Mouse (Mus musculus) heart, adult 2 months (tissue): Measurements from ENCODE around the gene Mfsd5. TPM values are rescaled to one million over a fixed set of nuclear protein-coding genes. Genes with fewer than 3 reads are reported as not detected.

Experiments
- DNase-seq, 2 experiments: peaks; one replicate each; pipeline ENCODE4 v3.0.0; 2021
- H3K27ac ChIP-seq: fragments of 200-600 bp; 2 replicates; pipeline ENCODE4 v1.8.1; 2022
- H3K27me3 ChIP-seq: fragments of 200-500 bp; 2 replicates; pipeline ENCODE4 v1.6.1; 2012; ENCODE audit warnings: mild to moderate bottlenecking, low read length, inconsistent platforms, mixed read lengths; ENCODE audit not compliant: control insufficient read depth, insufficient read depth
- H3K36me3 ChIP-seq: fragments of 200-500 bp; 2 replicates; pipeline ENCODE4 v1.6.1; 2012; ENCODE audit warnings: low read length, inconsistent platforms; ENCODE audit not compliant: control insufficient read depth, insufficient read depth
- H3K4me1 ChIP-seq: fragments of 200-500 bp; 2 replicates; pipeline ENCODE4 v1.6.1; 2011; ENCODE audit warnings: low read length; ENCODE audit not compliant: control insufficient read depth, insufficient read depth
- H3K4me3 ChIP-seq: fragments of 200-600 bp; 2 replicates; pipeline ENCODE4 v1.8.1; 2022
- H3K79me2 ChIP-seq: fragments of 200-500 bp; replicated peaks from 2 replicates; pipeline ENCODE4 v1.6.1; 2012; ENCODE audit warnings: mild to moderate bottlenecking, inconsistent platforms, low read length, moderate library complexity, mixed read lengths; ENCODE audit not compliant: control insufficient read depth, insufficient read depth
- H3K9ac ChIP-seq: fragments of 200-500 bp; 2 replicates; pipeline ENCODE4 v1.6.1; 2012; ENCODE audit warnings: low read depth, mild to moderate bottlenecking, control low read depth, inconsistent platforms, low read length, mixed read lengths
- CTCF ChIP-seq: fragments of 200-600 bp; IDR thresholded peaks from 2 replicates; pipeline ENCODE4 v1.8.1; 2022; ENCODE audit warnings: antibody characterized with exemption, mild to moderate bottlenecking, moderate library complexity
- EP300 ChIP-seq: fragments of 200-500 bp; IDR thresholded peaks from 2 replicates; pipeline ENCODE4 v1.6.1; 2011; ENCODE audit warnings: low read depth, low read length, control low read depth; ENCODE audit not compliant: insufficient read depth
- POLR2A ChIP-seq: fragments of 200-500 bp; IDR thresholded peaks from 2 replicates; pipeline ENCODE4 v1.6.1; 2011; ENCODE audit warnings: mild to moderate bottlenecking, low read depth, low read length, control low read depth; ENCODE audit not compliant: insufficient read depth
- WGBS: fragments of 180-500 bp; shearing (Covaris S2); methylation state at CpG from one replicate; pipeline ENCODE4 v1.1.7; 2018; 5-methylcytosine and 5-hydroxymethylcytosine counted together
- intact Hi-C: fragments of 180-260 bp; cut with DNase I; formaldehyde crosslinking; loops from one replicate; pipeline ENCODE4 v1.15.1; 2025
- polyA plus RNA-seq: library from polyadenylated mRNA; depleted of rRNA; stranded (reverse); fragments of >200 nt; gene quantifications from 2 replicates; pipeline ENCODE4 v1.2.3, GENCODE M21; 2012
- total RNA-seq, 2 experiments: library from RNA; stranded (reverse); gene quantifications; 2 replicates each; pipeline ENCODE4 v1.2.3; 2021

Mfsd5 gene
- total and polyA plus RNA-seq, 3 experiments = 17.0 to 37.8 (median 19.4) TPM

GRCm38 (mm10) chr15:102296368-102297006 lies 17.2 kb downstream of the Mfsd5 start:
- H3K27me3 ChIP-seq = no peaks in the 10 kb centered on the region
- intact Hi-C loops = no loop called here
- WGBS = 6% methylated on average over 24 of the region's 24 CpGs
- peak overlapping the region; percentile 80 for H3K4me3 ChIP-seq
- no peak overlapping the region for H3K27ac ChIP-seq
- TF ChIP-seq CTCF = no peak
- TF ChIP-seq EP300 = no peak
- TF ChIP-seq POLR2A = no peak
- no peak for DNase-seq
- H3K36me3 ChIP-seq = no peaks in the 10 kb centered on the region
- peak overlapping the region; percentile 30; the same call in 1 of the 2 replicates for H3K9ac ChIP-seq
- H3K79me2 ChIP-seq = no peaks in the 10 kb centered on the region
- H3K4me1 ChIP-seq = peaks cover 2% of the 10 kb centered on the region; the same call in 1 of the 2 replicates

GRCm38 (mm10) chr15:102302542-102302941 lies 23.3 kb downstream of the Mfsd5 start:
- intact Hi-C loops = no loop called here
- WGBS = 30% methylated on average over 6 of the region's 6 CpGs
- Histone ChIP-seq H3K4me1 (no peaks in the 10 kb centered on the region), H3K27me3 (no peaks in the 10 kb centered on the region), H3K79me2 (no peaks in the 10 kb centered on the region), H3K27ac (no peak overlapping the region), H3K36me3 (no peaks in the 10 kb centered on the region), H3K4me3 (no peak overlapping the region), H3K9ac (no peak overlapping the region)
- DNase-seq = peak in 1 of 2 experiments; percentile 36
- TF ChIP-seq EP300 (0 out of 2 replicates have a peak, but pooled peaks have one; percentile 40), POLR2A (no peak)

GRCm38 (mm10) chr15:102308717-102309116 lies 29.5 kb downstream of the Mfsd5 start:
- Histone ChIP-seq H3K27me3 (no peaks in the 10 kb centered on the region), H3K9ac (no peak overlapping the region), H3K79me2 (no peaks in the 10 kb centered on the region), H3K27ac (no peak overlapping the region), H3K36me3 (no peaks in the 10 kb centered on the region), H3K4me1 (peaks cover 3% of the 10 kb centered on the region), H3K4me3 (no peak overlapping the region)
- intact Hi-C loops = no loop called here
- WGBS = 87% methylated on average over 9 of the region's 9 CpGs
- TF ChIP-seq EP300 = no peak
- TF ChIP-seq CTCF = no peak
- TF ChIP-seq POLR2A = no peak
- DNase-seq = no peak

GRCm38 (mm10) chr15:102310074-102310845 lies 31.0 kb downstream of the Mfsd5 start:
- intact Hi-C loops = no loop called here
- WGBS = 30% methylated on average over 10 of the region's 10 CpGs
- Histone ChIP-seq H3K4me1 (peaks cover 5% of the 10 kb centered on the region), H3K27me3 (no peaks in the 10 kb centered on the region), H3K4me3 (no peak overlapping the region), H3K36me3 (no peaks in the 10 kb centered on the region), H3K9ac (no peak overlapping the region), H3K79me2 (no peaks in the 10 kb centered on the region), H3K27ac (peak overlapping the region; percentile 52)
- no peak for TF ChIP-seq POLR2A
- TF ChIP-seq EP300 = peak; percentile 43; the same call in 1 of the 2 replicates
- no peak for TF ChIP-seq CTCF
- DNase-seq = peak; percentile 78 to 82

- H3K27ac ChIP-seq = no peak overlapping the region
- H3K36me3 ChIP-seq = no peaks in the 10 kb centered on the region
- peaks cover 5% of the 10 kb centered on the region for H3K4me1 ChIP-seq
- H3K4me3 ChIP-seq = no peak overlapping the region
- no peak for DNase-seq
- no peaks in the 10 kb centered on the region for H3K27me3 ChIP-seq
- no peaks in the 10 kb centered on the region for H3K79me2 ChIP-seq
- intact Hi-C loops = no loop called here
- TF ChIP-seq CTCF (no peak), EP300 (no peak), POLR2A (no peak)
- H3K9ac ChIP-seq = no peak overlapping the region
Measured at GRCm38 (mm10) chr15:102311489-102311888, 32.2 kb downstream of the Mfsd5 start.

GRCm38 (mm10) chr15:102315292-102315691 lies 36.0 kb downstream of the Mfsd5 start:
- intact Hi-C loops = loop anchor here (5.0 kb wide), 1 partner anchor 138 kb away; no protein-coding TSS in a partner anchor

More at GRCm38 (mm10) chr15:102315292-102315691, 36.0 kb downstream of the Mfsd5 start:
- Histone ChIP-seq H3K27me3 (no peaks in the 10 kb centered on the region), H3K27ac (peak overlapping the region; percentile 55), H3K9ac (no peak overlapping the region), H3K4me1 (peaks cover 3% of the 10 kb centered on the region), H3K4me3 (no peak overlapping the region), H3K79me2 (no peaks in the 10 kb centered on the region), H3K36me3 (no peaks in the 10 kb centered on the region)
- WGBS = 67% methylated on average over 8 of the region's 8 CpGs
- TF ChIP-seq EP300 (0 out of 2 replicates have a peak, but pooled peaks have one; percentile 16), POLR2A (peak; percentile 62), CTCF (no peak)
- peak; percentile 58 to 66 for DNase-seq
